Mouse (Mus musculus) intestine, embryonic 15.5 days (tissue): ENCODE data around the gene Trmt2a. TPM values are rescaled to one million over a fixed set of nuclear protein-coding genes. Genes with fewer than 3 reads are reported as not detected.

Experiments used
- ATAC-seq: fragments of 200-750 bp; cut with Nextera tagmentation; 2 replicates; pipeline ENCODE4 v1.8.0; 2017; ENCODE audit warnings: moderate TSS enrichment, moderate library complexity
- H3K27ac ChIP-seq: fragments of 300-500 bp; sonication (generic); 2 replicates; pipeline ENCODE4 v1.5.1; 2015; ENCODE audit warnings: mild to moderate bottlenecking, inconsistent platforms
- H3K27me3 ChIP-seq: fragments of 300-500 bp; sonication (generic); replicated peaks from 2 replicates; pipeline ENCODE4 v1.6.1; 2015; ENCODE audit warnings: inconsistent platforms
- H3K36me3 ChIP-seq: fragments of 300-500 bp; sonication (generic); 2 replicates; pipeline ENCODE4 v1.6.1; 2015; ENCODE audit warnings: inconsistent platforms
- H3K4me1 ChIP-seq: fragments of 300-500 bp; sonication (generic); replicated peaks from 2 replicates; pipeline ENCODE4 v1.6.1; 2015; ENCODE audit warnings: inconsistent platforms
- H3K4me2 ChIP-seq: fragments of 300-500 bp; sonication (generic); replicated peaks from 2 replicates; pipeline ENCODE4 v1.6.1; 2015; ENCODE audit warnings: mild to moderate bottlenecking, inconsistent platforms
- H3K4me3 ChIP-seq: fragments of 300-500 bp; sonication (generic); replicated peaks from 2 replicates; pipeline ENCODE4 v1.5.1; 2015; ENCODE audit warnings: inconsistent platforms
- H3K9ac ChIP-seq: fragments of 300-500 bp; sonication (generic); 2 replicates; pipeline ENCODE4 v1.6.1; 2015; ENCODE audit warnings: inconsistent platforms
- H3K9me3 ChIP-seq: fragments of 300-500 bp; sonication (generic); 2 replicates; pipeline ENCODE4 v1.6.1; 2016; ENCODE audit warnings: inconsistent platforms
- WGBS: fragments of 180-500 bp; shearing (Covaris S2); methylation state at CpG from one replicate; pipeline ENCODE4 v1.1.7; 2015; 5-methylcytosine and 5-hydroxymethylcytosine counted together
- polyA plus RNA-seq: library from polyadenylated mRNA; unstranded; fragments of >200 nt; fragmentation: Nextera tagmentation; extraction: Ambion mirVana; gene quantifications from 2 replicates; pipeline ENCODE4 v1.2.1, GENCODE M21; 2015

Gene Trmt2a
- polyA plus RNA-seq, 1 experiment from 2014 or later = 102 TPM

DNA sequence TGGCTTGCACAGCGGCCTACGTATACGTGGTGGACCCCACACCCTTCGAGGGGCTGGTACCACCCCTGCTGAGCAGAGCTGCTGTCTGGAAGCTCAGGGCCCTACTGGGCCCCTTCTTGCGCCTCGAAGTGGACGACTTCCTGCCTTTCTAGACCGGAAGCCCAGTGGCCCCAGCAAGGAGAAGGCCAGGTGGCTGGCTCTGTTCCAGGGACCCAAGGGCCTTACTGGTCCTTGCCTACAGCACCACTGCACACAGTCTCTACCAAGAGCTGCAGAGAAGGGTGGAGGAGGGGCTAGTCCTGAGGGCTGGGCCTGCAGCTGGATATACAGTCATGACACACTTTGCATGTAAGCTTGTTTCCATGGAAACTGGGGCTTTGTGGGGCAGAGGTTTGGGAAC lies 28.5 kb upstream of the Trmt2a start:
- ATAC-seq = peak; percentile 80
- Histone ChIP-seq H3K36me3 (peaks cover 21% of the 10 kb centered on the region), H3K9ac (no peak overlapping the region), H3K4me2 (no peak overlapping the region), H3K27me3 (no peaks in the 10 kb centered on the region), H3K4me1 (peaks cover 11% of the 10 kb centered on the region), H3K4me3 (no peak overlapping the region), H3K27ac (peak overlapping the region; percentile 68; the same call in 1 of the 2 replicates), H3K9me3 (no peaks in the 10 kb centered on the region)
- WGBS = 38% methylated on average over 8 of the region's 8 CpGs

- Histone ChIP-seq H3K9me3 (no peaks in the 10 kb centered on the region), H3K27me3 (no peaks in the 10 kb centered on the region), H3K4me1 (peaks cover 11% of the 10 kb centered on the region), H3K36me3 (peaks cover 23% of the 10 kb centered on the region), H3K4me2 (no peak overlapping the region), H3K9ac (no peak overlapping the region), H3K27ac (no peak overlapping the region), H3K4me3 (no peak overlapping the region)
- ATAC-seq = no peak
- 86% methylated on average over 6 of the region's 6 CpGs for WGBS
Measured at GRCm38 (mm10) chr16:18220856-18221542, 27.5 kb upstream of the Trmt2a start.

DNA sequence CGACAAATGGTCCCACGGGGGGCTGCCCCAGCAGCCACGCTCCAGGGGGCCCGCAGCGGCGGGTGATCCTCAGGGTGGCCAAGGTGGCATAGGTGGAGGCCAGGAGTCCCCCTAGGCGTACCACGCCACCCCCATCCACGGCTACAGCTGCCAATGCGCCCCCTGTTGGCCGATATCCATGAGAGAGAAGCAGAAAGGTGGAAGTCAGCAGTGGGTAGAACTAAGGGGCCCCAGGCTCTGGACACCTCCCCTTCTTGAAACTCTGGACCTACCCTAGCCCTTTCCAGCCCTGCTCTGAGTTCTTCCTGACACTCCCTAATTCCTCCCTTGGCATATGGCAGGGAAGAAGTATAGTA lies 27.0 kb upstream of the Trmt2a start:
- 73% methylated on average over 11 of the region's 11 CpGs for WGBS
- ATAC-seq = no peak
- H3K27me3 ChIP-seq = no peaks in the 10 kb centered on the region
- no peak overlapping the region for H3K4me3 ChIP-seq
- peaks cover 11% of the 10 kb centered on the region for H3K4me1 ChIP-seq
- H3K9ac ChIP-seq = no peak overlapping the region
- H3K36me3 ChIP-seq = peaks cover 29% of the 10 kb centered on the region
- H3K4me2 ChIP-seq = no peak overlapping the region
- no peak overlapping the region for H3K27ac ChIP-seq
- no peaks in the 10 kb centered on the region for H3K9me3 ChIP-seq

DNA sequence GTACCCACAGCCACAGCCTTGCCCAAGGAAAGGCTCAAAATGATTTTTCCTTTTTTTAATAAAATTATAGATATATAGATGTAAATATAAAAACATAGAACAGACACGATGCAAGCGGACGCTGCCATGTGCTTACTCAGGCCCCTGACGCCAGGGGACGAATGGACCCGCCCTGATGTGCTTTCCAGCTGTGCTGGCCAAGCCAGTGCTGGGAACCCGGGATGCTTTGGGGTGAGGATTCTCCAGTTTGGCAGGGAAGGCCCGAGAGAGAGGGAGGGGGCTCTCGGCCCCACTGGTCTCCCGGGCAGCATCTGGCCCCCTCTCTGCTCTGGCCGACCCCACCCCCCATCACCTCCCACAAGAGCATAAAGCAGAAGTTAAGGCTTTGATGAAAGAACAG lies 26.3 kb upstream of the Trmt2a start:
- no peak for ATAC-seq
- no peak overlapping the region for H3K4me2 ChIP-seq
- no peak overlapping the region for H3K27ac ChIP-seq
- peaks cover 29% of the 10 kb centered on the region for H3K36me3 ChIP-seq
- H3K4me1 ChIP-seq = peaks cover 11% of the 10 kb centered on the region
- H3K9ac ChIP-seq = no peak overlapping the region
- WGBS = 88% methylated on average over 11 of the region's 11 CpGs
- H3K27me3 ChIP-seq = no peaks in the 10 kb centered on the region
- no peak overlapping the region for H3K4me3 ChIP-seq
- H3K9me3 ChIP-seq = no peaks in the 10 kb centered on the region

- no peak overlapping the region for H3K27ac ChIP-seq
- H3K27me3 ChIP-seq = no peaks in the 10 kb centered on the region
- H3K4me2 ChIP-seq = no peak overlapping the region
- H3K9ac ChIP-seq = no peak overlapping the region
- H3K4me1 ChIP-seq = peaks cover 16% of the 10 kb centered on the region
- no peaks in the 10 kb centered on the region for H3K9me3 ChIP-seq
- no peak for ATAC-seq
- H3K36me3 ChIP-seq = peaks cover 34% of the 10 kb centered on the region
- 90% methylated on average over 13 of the region's 13 CpGs for WGBS
- H3K4me3 ChIP-seq = no peak overlapping the region
Measured at GRCm38 (mm10) chr16:18227187-18227586, 21.3 kb upstream of the Trmt2a start.

DNA sequence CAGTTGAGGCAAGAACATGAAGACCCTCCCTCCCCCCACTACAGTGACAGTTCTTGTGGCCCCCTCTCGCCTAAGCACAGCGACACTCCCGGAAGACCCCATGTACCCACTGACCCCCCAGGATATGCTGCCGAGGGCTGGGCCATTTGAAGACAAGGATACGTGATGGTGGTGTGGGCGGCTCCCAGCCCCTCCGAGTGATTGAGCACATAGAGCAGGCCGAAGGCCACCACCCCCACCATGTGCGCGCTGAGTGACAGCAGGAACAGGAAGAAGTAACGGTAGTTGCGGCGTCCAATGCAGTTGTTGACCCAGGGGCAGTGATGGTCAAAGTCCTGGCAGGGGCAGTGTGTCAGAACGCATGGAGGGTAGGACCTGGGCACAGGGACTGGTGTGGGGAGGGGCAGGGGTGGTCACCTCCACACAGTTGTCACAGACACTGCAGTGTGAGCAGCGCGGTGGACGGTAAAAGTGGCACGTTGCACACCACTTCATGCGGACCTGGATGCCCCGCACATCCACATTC lies 20.5 kb upstream of the Trmt2a start:
- Histone ChIP-seq H3K36me3 (peaks cover 31% of the 10 kb centered on the region), H3K9me3 (no peaks in the 10 kb centered on the region), H3K9ac (no peak overlapping the region), H3K27me3 (no peaks in the 10 kb centered on the region), H3K4me1 (peaks cover 16% of the 10 kb centered on the region), H3K27ac (no peak overlapping the region), H3K4me3 (no peak overlapping the region), H3K4me2 (no peak overlapping the region)
- 93% methylated on average over 20 of the region's 20 CpGs for WGBS
- no peak for ATAC-seq

DNA sequence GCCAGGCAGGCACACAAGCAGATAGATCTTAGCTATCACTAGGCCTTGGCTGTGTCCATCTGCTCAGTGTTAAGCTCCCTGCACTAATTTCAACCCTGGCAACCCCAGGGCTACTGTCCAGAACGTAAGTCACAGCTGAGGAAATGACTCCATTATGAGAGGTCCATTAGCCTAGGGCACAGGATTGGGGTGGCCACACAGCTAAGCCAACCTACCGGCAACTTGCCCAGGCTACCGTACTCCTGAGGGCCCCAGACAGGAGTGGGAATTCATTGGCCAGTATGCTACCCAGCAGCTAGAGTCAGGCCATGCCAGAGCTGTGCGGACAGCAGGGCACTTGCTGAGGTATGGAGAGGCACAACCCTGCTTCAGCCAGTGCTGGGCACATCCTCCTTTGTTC lies 19.6 kb upstream of the Trmt2a start:
- no peak overlapping the region for H3K4me2 ChIP-seq
- no peak overlapping the region for H3K27ac ChIP-seq
- H3K9me3 ChIP-seq = no peaks in the 10 kb centered on the region
- peaks cover 22% of the 10 kb centered on the region for H3K4me1 ChIP-seq
- no peak overlapping the region for H3K4me3 ChIP-seq
- H3K9ac ChIP-seq = no peak overlapping the region
- ATAC-seq = no peak
- no peaks in the 10 kb centered on the region for H3K27me3 ChIP-seq
- WGBS = 95% methylated on average over 4 of the region's 4 CpGs
- peaks cover 23% of the 10 kb centered on the region for H3K36me3 ChIP-seq

DNA sequence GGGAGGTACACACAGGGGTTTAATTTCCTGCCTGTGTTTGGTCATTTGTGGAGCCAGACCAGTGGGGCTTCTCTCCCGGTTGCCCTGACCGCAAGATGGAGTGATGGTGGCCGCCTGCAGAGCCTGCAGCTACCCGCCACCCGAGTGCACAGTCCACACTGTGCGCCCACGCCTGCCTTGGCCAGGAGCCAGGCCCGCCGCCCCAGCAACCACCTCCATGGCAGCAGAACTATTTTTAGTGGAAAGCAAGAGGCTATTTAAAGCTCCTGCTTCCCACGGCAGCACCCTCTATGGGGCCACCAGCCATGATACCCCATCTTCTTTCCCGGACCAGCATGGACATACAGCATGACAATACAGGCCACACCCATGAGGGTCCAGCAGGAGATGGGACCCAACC lies 18.9 kb upstream of the Trmt2a start:
- no peaks in the 10 kb centered on the region for H3K9me3 ChIP-seq
- H3K27me3 ChIP-seq = no peaks in the 10 kb centered on the region
- 58% methylated on average over 11 of the region's 11 CpGs for WGBS
- peaks cover 17% of the 10 kb centered on the region for H3K36me3 ChIP-seq
- 0 out of 2 replicates have a peak, but pooled peaks have one; percentile 13 for ATAC-seq
- peak overlapping the region; percentile 1; the same call in 1 of the 2 replicates for H3K4me2 ChIP-seq
- H3K27ac ChIP-seq = no peak overlapping the region
- H3K4me1 ChIP-seq = peaks cover 27% of the 10 kb centered on the region
- H3K4me3 ChIP-seq = no peak overlapping the region
- H3K9ac ChIP-seq = no peak overlapping the region

DNA sequence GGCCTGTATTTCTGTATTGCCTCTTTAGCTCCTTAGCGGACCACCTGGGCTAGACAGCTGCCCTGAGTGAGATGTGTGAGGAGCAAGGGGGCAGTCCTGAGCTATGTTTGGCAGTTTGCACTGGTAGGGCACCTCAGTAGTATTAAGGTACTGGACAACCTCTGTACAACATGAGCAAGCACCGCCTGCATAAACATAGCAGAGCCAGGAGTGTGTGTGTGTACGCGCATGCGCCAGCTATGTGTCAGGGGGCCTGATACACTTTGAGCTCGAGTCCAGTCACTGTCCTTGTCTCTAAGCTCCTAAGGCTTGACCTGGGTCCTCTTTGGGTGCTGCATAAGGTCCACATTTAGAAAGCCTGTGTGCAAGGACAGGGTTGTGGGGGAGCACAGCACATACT lies 17.9 kb upstream of the Trmt2a start:
- Histone ChIP-seq H3K27ac (no peak overlapping the region), H3K9ac (no peak overlapping the region), H3K9me3 (no peaks in the 10 kb centered on the region), H3K4me3 (no peak overlapping the region), H3K36me3 (peaks cover 11% of the 10 kb centered on the region), H3K4me1 (peaks cover 28% of the 10 kb centered on the region), H3K27me3 (no peaks in the 10 kb centered on the region), H3K4me2 (no peak overlapping the region)
- WGBS = 84% methylated on average over 6 of the region's 6 CpGs
- ATAC-seq = no peak

- WGBS = 81% methylated on average over 3 of the region's 3 CpGs
- Histone ChIP-seq H3K27ac (no peak overlapping the region), H3K4me2 (no peak overlapping the region), H3K9ac (no peak overlapping the region), H3K4me1 (peaks cover 32% of the 10 kb centered on the region), H3K27me3 (no peaks in the 10 kb centered on the region), H3K36me3 (peaks cover 11% of the 10 kb centered on the region), H3K9me3 (no peaks in the 10 kb centered on the region), H3K4me3 (no peak overlapping the region)
- no peak for ATAC-seq
Measured at GRCm38 (mm10) chr16:18231047-18231446, 17.4 kb upstream of the Trmt2a start.

DNA sequence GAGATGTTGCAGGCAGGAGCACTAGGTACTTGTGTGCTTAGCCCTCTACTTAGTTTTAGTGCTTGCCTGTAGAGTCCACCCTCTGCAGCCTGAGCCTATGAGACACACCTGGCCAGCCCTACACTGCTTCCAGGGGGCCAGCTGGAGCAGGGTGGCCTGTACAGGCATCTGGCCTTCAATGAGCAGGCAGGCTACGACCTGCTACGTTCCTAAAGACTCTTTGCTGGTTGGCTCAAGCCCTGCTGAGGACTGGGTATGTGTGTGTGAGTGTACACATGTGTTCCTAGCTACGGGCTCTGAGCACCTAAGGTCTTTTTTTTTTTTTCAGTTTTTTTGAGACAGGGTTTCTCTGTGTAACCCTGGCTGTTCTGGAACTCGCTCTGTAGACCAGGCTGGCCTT lies 17.0 kb upstream of the Trmt2a start:
- ATAC-seq = no peak
- Histone ChIP-seq H3K9ac (no peak overlapping the region; the same call in 1 of the 2 replicates), H3K4me1 (peaks cover 35% of the 10 kb centered on the region), H3K4me3 (no peak overlapping the region), H3K27ac (no peak overlapping the region), H3K4me2 (no peak overlapping the region), H3K27me3 (no peaks in the 10 kb centered on the region), H3K9me3 (no peaks in the 10 kb centered on the region), H3K36me3 (peaks cover 6% of the 10 kb centered on the region)
- 83% methylated on average over 4 of the region's 4 CpGs for WGBS

DNA sequence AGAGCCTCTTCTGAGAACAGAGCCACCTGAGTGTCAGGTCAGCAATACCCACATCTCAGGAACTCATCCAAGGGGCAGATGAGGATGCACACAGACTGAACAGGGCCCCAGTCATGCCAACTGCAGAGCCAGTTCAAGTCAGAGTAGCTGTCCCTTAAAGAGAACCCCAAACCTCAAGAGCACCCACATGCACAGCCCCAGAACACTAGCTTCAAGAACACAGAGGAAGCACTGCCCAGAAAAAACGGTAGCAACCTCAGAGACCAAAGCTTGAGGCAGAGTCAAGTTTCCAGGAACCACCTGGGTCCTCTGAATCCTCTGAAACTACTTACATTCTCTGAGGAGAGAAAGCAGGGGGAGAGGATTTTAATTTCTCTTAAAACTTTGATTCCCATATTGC lies 15.0 kb upstream of the Trmt2a start:
- no peaks in the 10 kb centered on the region for H3K27me3 ChIP-seq
- H3K27ac ChIP-seq = no peak overlapping the region
- H3K9me3 ChIP-seq = no peaks in the 10 kb centered on the region
- H3K36me3 ChIP-seq = no peaks in the 10 kb centered on the region
- no peak overlapping the region for H3K4me2 ChIP-seq
- H3K4me1 ChIP-seq = peaks cover 35% of the 10 kb centered on the region
- no peak overlapping the region for H3K9ac ChIP-seq
- 0 out of 2 replicates have a peak overlapping the region, but pooled peaks have one; percentile 94 for H3K4me3 ChIP-seq
- no peak for ATAC-seq
- 35% methylated on average over 1 of the region's 1 CpGs for WGBS
